Mouse (Mus musculus) kidney, postnatal 0 days (tissue): ENCODE measurements around the gene Zscan20. TPM values are rescaled to one million over a fixed set of nuclear protein-coding genes. Genes with fewer than 3 reads are reported as not detected.

ENCODE experiments used
- ATAC-seq: fragments of 200-750 bp; cut with Nextera tagmentation; replicated peaks from 2 replicates; pipeline ENCODE4 v1.8.0; 2017; ENCODE audit warnings: low read depth, moderate number of reproducible peaks, moderate TSS enrichment, moderate library complexity; ENCODE audit not compliant: low FRiP score
- DNase-seq: peaks from one replicate; pipeline ENCODE4 v3.0.0-alpha.2; 2016; ENCODE audit warnings: low spot score
- H3K27ac ChIP-seq: fragments of 300-500 bp; sonication (generic); 2 replicates; pipeline ENCODE4 v1.5.1; 2014; ENCODE audit warnings: mild to moderate bottlenecking
- H3K27me3 ChIP-seq: fragments of 300-500 bp; sonication (generic); 2 replicates; pipeline ENCODE4 v1.6.1; 2014; ENCODE audit warnings: low read length, mixed read lengths; ENCODE audit not compliant: insufficient read depth
- H3K36me3 ChIP-seq: fragments of 300-500 bp; sonication (generic); 2 replicates; pipeline ENCODE4 v1.6.1; 2014; ENCODE audit warnings: low read length, mixed read lengths; ENCODE audit not compliant: insufficient read depth
- H3K4me1 ChIP-seq: fragments of 300-500 bp; sonication (generic); replicated peaks from 2 replicates; pipeline ENCODE4 v1.6.1; 2014; ENCODE audit warnings: antibody characterized with exemption, low read length, mixed read lengths; ENCODE audit not compliant: insufficient read depth
- H3K4me2 ChIP-seq: fragments of 300-500 bp; sonication (generic); 2 replicates; pipeline ENCODE4 v1.6.1; 2014; ENCODE audit warnings: mild to moderate bottlenecking, low read length, moderate library complexity, mixed read lengths
- H3K4me3 ChIP-seq: fragments of 300-500 bp; sonication (generic); replicated peaks from 2 replicates; pipeline ENCODE4 v1.5.1; 2014; ENCODE audit warnings: low read depth, low read length
- H3K9ac ChIP-seq: fragments of 300-500 bp; sonication (generic); 2 replicates; pipeline ENCODE4 v1.6.1; 2014; ENCODE audit warnings: low read depth, low read length
- H3K9me3 ChIP-seq: fragments of 300-500 bp; sonication (generic); replicated peaks from 2 replicates; pipeline ENCODE4 v1.6.1; 2016; ENCODE audit warnings: low read length, inconsistent platforms, mixed read lengths
- CTCF ChIP-seq: IDR thresholded peaks from 2 replicates; pipeline ENCODE4 v1.5.1; 2016; ENCODE audit warnings: antibody characterized with exemption, low read depth, mild to moderate bottlenecking, moderate library complexity
- WGBS: fragments of 180-500 bp; shearing (Covaris S2); extraction: QIAGEN DNeasy Blood & Tissue Kit; methylation state at CpG from one replicate; pipeline ENCODE4 v1.1.7; 2014; 5-methylcytosine and 5-hydroxymethylcytosine counted together
- polyA plus RNA-seq: library from polyadenylated mRNA; unstranded; fragments of >200 nt; fragmentation: Nextera tagmentation; extraction: Ambion mirVana; gene quantifications from 2 replicates; pipeline ENCODE4 v1.2.1, GENCODE M21; 2015

The Zscan20 gene
- polyA plus RNA-seq, 1 experiment from 2014 or later, result 2.3 TPM

GRCm38 (mm10) chr4:128606586-128606985 lies 3.3 kb downstream of the Zscan20 start:
- TF ChIP-seq CTCF, result no peak
- H3K4me2 ChIP-seq, result no peak overlapping the region

GRCm38 (mm10) chr4:128597801-128598560 lies 11.9 kb downstream of the Zscan20 start:
- H3K4me3 ChIP-seq, result no peak overlapping the region
- no peaks in the 10 kb centered on the region for H3K4me1 ChIP-seq
- WGBS, result 60% methylated on average over 12 of the region's 12 CpGs
- peaks cover 7% of the 10 kb centered on the region for H3K36me3 ChIP-seq
- no peak for DNase-seq
- no peak overlapping the region for H3K4me2 ChIP-seq
- H3K9ac ChIP-seq, result no peak overlapping the region
- no peak for TF ChIP-seq CTCF
- H3K9me3 ChIP-seq, result no peaks in the 10 kb centered on the region
- no peaks in the 10 kb centered on the region for H3K27me3 ChIP-seq
- ATAC-seq, result no peak
- no peak overlapping the region for H3K27ac ChIP-seq

More at GRCm38 (mm10) chr4:128606586-128606985, 3.3 kb downstream of the Zscan20 start:
- WGBS, result 94% methylated on average over 7 of the region's 7 CpGs
- H3K9ac ChIP-seq, result no peak overlapping the region
- H3K4me3 ChIP-seq, result no peak overlapping the region
- no peaks in the 10 kb centered on the region for H3K9me3 ChIP-seq
- H3K36me3 ChIP-seq, result peaks cover 10% of the 10 kb centered on the region
- H3K4me1 ChIP-seq, result peaks cover 4% of the 10 kb centered on the region; the same call in 1 of the 2 replicates
- DNase-seq, result no peak
- H3K27ac ChIP-seq, result no peak overlapping the region
- no peak for ATAC-seq
- H3K27me3 ChIP-seq, result no peaks in the 10 kb centered on the region

GRCm38 (mm10) chr4:128594062-128594461 lies 15.8 kb downstream of the Zscan20 start:
- H3K27ac ChIP-seq, result no peak overlapping the region
- no peaks in the 10 kb centered on the region for H3K9me3 ChIP-seq
- H3K9ac ChIP-seq, result no peak overlapping the region
- WGBS, result 97% methylated on average over 5 of the region's 5 CpGs
- H3K4me2 ChIP-seq, result no peak overlapping the region
- H3K4me1 ChIP-seq, result no peaks in the 10 kb centered on the region
- no peak overlapping the region for H3K4me3 ChIP-seq
- no peak for TF ChIP-seq CTCF
- no peaks in the 10 kb centered on the region for H3K27me3 ChIP-seq
- ATAC-seq, result no peak
- peaks cover 9% of the 10 kb centered on the region; the same call in 1 of the 2 replicates for H3K36me3 ChIP-seq
- no peak for DNase-seq

- H3K9ac ChIP-seq, result no peak overlapping the region
- H3K4me3 ChIP-seq, result no peak overlapping the region
- no peak for ATAC-seq
- no peak for TF ChIP-seq CTCF
- WGBS, result 91% methylated on average over 4 of the region's 4 CpGs
- H3K4me2 ChIP-seq, result no peak overlapping the region
- H3K4me1 ChIP-seq, result no peaks in the 10 kb centered on the region
- no peaks in the 10 kb centered on the region for H3K27me3 ChIP-seq
- DNase-seq, result no peak
- H3K9me3 ChIP-seq, result no peaks in the 10 kb centered on the region
- no peak overlapping the region for H3K27ac ChIP-seq
- peaks cover 17% of the 10 kb centered on the region; the same call in 1 of the 2 replicates for H3K36me3 ChIP-seq
Observed at GRCm38 (mm10) chr4:128593286-128593685, 16.6 kb downstream of the Zscan20 start.

- DNase-seq, result no peak
- 52% methylated on average over 4 of the region's 4 CpGs for WGBS
Observed at GRCm38 (mm10) chr4:128579182-128579581, 30.7 kb downstream of the Zscan20 start.

GRCm38 (mm10) chr4:128575811-128576210 lies 34.1 kb downstream of the Zscan20 start:
- H3K4me2 ChIP-seq, result no peak overlapping the region
- H3K4me1 ChIP-seq, result no peaks in the 10 kb centered on the region
- ATAC-seq (no peak), DNase-seq (no peak)
- 73% methylated on average over 4 of the region's 4 CpGs for WGBS
- no peak overlapping the region for H3K4me3 ChIP-seq
- H3K36me3 ChIP-seq, result no peaks in the 10 kb centered on the region
- no peak overlapping the region for H3K9ac ChIP-seq
- no peaks in the 10 kb centered on the region for H3K27me3 ChIP-seq
- no peak overlapping the region for H3K27ac ChIP-seq
- H3K9me3 ChIP-seq, result no peaks in the 10 kb centered on the region
- no peak for TF ChIP-seq CTCF

More at GRCm38 (mm10) chr4:128579182-128579581, 30.7 kb downstream of the Zscan20 start:
- peaks cover 18% of the 10 kb centered on the region for H3K36me3 ChIP-seq
- no peak overlapping the region for H3K4me2 ChIP-seq
- TF ChIP-seq CTCF, result peak; percentile 58
- H3K4me3 ChIP-seq, result no peak overlapping the region
- H3K27me3 ChIP-seq, result no peaks in the 10 kb centered on the region
- no peak overlapping the region for H3K27ac ChIP-seq
- no peaks in the 10 kb centered on the region for H3K4me1 ChIP-seq
- no peak for ATAC-seq
- no peak overlapping the region for H3K9ac ChIP-seq
- H3K9me3 ChIP-seq, result peaks cover 19% of the 10 kb centered on the region; the same call in 1 of the 2 replicates
